Mouse (Mus musculus) adrenal gland, adult 18-20 months (tissue): ENCODE data around the gene Pfn1. TPM values are rescaled to one million over a fixed set of nuclear protein-coding genes. Genes with fewer than 3 reads are reported as not detected.

Experiments used
- DNase-seq, 2 experiments: peaks; one replicate each; pipeline ENCODE4 v3.0.0; 2021 to 2022; ENCODE audit warnings: low spot score in 2 of 2
- total RNA-seq, 2 experiments: library from RNA; stranded (reverse); gene quantifications; 1 replicate in 1 of 2; 2 replicates in 1 of 2; pipeline ENCODE4 v1.2.3; 2021

Pfn1 gene
- total RNA-seq, 2 experiments from 2014 or later: 619 to 923 TPM

DNA sequence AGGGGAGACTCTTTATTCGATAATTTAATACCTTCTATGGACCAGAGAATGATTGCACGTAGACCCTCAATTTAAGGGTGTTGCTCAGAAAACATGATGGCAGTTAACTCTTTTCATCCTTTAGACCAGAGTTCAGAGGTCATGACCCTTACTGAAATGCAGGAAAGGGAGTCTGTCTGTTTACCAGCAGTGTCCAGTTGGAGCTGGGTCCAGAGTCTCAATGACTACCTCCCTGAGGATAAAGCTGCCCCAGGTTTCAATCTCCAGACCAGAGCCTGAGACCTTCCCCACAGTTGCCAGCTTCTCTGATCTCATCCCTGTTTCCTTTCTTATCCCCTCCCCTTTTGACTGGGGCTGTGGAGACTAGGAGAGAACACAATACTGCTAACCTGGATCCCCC, 24.1 kb upstream of the Pfn1 start:
- DNase-seq: no peak

DNA sequence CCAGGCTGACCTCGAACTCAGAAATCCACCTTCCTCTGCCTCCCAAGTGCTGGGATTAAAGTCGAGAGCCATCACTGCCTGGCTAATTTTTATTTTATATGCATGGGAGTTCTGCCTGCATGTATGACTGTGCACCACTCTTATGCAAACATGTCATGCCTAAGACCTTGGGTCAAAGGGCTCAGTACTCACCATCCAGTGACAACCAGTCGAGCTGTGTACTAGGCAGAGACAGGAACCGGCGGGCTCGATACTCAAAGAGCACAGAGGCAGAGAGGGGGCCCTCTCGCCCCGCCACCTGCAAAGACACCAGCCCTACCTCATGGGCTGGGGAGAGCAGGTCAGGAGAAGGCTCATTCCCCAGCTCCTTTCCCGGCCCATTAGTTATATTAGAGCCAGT, 23.6 kb upstream of the Pfn1 start:
- DNase-seq: no peak

GRCm38 (mm10) chr11:70674501-70674900, 20.1 kb upstream of the Pfn1 start:
- no peak for DNase-seq

DNA sequence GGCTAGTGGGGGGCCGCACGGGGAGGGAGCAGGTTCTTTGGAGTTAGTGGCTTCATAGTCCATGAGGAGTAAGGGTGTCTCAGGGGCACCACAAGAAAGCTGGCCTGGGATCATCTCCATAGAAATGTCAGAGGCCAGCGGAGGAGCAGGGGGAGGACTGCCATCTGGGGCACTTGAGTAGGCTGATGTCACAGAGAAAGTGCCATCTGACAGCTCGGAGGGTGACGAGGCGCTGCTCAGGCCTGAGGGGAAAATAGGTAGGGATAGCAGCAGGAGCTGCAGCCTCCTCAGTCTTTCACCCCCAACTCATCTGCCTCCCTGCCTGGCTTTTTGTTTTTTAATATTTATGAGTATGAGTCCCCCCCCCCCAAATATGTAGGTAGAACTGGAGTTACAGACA, 19.6 kb upstream of the Pfn1 start:
- no peak for DNase-seq

GRCm38 (mm10) chr11:70671333-70672047, 17.0 kb upstream of the Pfn1 start:
- DNase-seq: no peak

DNA sequence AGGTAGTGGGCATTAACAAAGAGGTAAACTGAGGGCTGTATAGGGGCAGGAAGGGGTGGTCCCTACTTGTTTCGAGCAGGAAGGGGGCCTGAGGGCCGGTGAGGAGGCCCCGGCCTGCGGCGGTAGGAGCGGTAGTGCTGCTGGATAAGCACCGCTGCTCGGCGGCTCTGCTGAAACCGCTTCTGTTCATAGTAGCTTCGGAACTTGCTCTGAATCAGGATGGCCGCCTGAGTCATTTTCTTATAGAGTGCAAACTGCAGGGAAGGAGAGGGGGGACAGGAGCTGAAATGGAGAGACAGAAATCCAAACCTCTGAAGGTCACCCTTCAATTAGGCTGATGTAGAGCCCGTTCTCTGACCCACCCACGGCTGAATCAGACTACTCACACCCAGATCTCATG, 16.0 kb upstream of the Pfn1 start:
- peak in 1 of 2 experiments; percentile 59 for DNase-seq

GRCm38 (mm10) chr11:70669582-70670345, 15.3 kb upstream of the Pfn1 start:
- DNase-seq: peak; percentile 72 to 76

GRCm38 (mm10) chr11:70668771-70669505, 14.5 kb upstream of the Pfn1 start, which contains the start of gene Spag7:
Gene Spag7 (minus strand): TSS chr11:70669416.
- peak; percentile 87 to 92 for DNase-seq

GRCm38 (mm10) chr11:70668335-70668770, 13.9 kb upstream of the Pfn1 start:
- DNase-seq: peak in 1 of 2 experiments; percentile 57

DNA sequence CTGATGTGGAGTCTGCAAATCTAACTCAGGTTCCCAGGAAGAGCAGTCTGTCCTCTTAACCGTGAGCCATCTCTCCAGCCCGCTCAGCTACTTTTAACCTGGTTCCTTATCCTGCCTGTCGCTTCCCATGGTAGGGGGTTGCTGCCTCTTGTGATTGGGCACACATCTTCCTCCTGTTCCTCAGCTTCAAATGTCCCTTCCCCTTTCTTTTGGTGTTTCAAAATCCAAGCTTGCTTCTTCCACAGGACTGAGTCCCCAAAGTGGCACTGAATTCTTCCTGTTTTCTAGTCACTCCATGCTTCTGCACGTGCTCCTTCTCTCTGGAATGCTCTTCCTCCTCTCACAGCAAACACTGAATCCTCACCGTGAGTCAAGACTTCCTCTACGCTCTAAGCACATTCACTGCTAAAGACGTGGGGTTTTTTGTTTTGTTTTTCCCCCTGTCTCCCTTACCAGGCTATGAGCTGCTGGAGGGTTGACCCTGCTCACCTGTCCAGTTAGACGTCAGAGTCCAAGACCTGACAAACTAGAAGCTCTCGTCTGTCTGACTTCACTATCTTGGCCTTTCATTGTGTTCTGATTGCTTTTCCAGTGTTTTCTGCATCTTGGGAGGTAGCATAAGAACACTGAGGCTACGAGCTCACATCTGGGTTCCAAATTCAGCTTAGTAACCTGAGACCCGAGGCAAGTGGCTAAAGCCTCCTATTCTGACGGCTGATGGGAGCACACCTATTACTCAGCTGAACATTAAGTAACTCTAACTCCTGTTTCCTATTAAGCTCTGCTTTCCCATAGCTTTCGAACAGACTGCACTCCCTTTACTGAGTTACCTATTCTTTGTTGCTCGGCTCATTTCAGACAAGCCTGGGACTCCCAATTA, 13.1 kb upstream of the Pfn1 start:
- DNase-seq: no peak

- DNase-seq: no peak
Measured at GRCm38 (mm10) chr11:70666687-70667086, 12.2 kb upstream of the Pfn1 start.

DNA sequence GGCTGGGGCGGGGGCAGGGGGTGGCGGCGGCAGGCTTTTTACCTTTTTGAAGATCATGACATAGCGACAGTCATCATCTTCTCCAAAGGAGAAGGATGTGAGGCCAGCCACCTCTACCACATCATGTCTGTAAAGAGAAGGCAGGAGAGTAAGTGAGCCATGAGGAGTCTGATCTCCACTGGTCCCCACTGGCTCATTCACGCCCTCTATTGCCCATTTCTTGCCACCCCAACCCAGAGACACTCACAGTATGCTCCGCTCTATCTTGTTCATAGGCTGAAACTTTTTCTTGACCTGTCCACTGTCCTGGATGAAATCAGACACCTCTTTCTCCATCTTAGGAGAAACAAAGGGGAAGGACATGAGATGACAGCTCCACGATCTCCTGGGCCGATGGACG, 10.3 kb upstream of the Pfn1 start:
- no peak for DNase-seq

DNA sequence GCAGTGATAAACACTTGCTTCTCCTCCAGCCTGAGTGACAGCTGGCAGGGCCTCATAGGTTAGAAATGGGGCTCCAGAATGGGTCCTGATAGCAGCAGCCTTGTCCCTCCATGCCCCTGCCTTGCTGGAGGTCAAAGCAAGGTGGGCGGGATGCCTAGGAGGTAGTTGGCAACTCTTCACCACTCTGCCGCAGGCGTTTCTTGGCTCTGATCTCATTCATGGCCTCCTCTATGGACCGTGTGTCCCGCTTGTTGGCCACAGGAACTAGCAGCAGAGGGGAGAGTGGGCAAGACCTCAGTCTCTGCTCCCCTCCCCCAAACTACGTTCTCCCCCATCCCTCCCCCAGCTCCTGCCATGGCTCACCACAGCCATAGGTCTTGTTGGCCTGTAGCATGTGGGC, 9.5 kb upstream of the Pfn1 start:
- DNase-seq: no peak

- DNase-seq: no peak
Measured at GRCm38 (mm10) chr11:70663101-70663500, 8.7 kb upstream of the Pfn1 start.

GRCm38 (mm10) chr11:70660571-70660970, 6.1 kb upstream of the Pfn1 start:
- no peak for DNase-seq

DNA sequence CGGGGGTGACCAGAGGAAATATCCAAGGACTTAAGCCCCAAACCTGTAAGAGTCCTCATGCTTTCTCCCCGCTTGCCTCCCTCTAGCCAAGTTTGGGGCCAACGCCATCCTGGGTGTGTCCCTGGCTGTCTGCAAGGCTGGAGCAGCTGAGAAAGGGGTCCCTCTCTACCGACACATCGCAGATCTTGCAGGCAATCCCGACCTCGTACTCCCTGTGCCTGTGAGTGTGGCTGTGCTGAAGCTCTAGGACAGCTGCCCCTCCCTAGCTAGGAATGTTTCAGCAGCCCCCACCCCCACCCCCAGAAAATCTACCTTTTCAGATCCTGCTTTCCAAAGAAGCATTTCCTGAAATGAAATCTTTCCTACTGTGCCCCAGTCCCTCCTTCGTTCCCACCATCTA, 4.5 kb upstream of the Pfn1 start:
- no peak for DNase-seq

DNA sequence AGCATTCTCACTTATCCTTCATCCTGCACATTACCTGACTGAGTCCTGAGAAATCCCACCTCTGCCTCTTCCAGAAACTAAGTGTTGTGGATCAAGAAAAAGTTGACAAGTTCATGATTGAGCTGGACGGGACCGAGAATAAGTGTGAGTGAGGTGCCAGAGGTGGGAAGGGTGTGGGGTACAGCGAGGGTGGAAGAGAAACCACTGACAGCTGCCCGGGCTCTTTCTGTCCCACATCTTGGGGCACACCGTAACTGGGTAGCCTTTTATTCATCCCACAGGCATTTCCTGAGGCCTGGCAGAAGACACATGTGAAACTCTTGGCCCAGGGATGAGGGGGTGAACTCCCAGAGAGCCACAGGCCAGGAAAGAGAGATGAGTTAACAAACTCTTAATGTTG, 4.1 kb upstream of the Pfn1 start:
- DNase-seq: no peak

DNA sequence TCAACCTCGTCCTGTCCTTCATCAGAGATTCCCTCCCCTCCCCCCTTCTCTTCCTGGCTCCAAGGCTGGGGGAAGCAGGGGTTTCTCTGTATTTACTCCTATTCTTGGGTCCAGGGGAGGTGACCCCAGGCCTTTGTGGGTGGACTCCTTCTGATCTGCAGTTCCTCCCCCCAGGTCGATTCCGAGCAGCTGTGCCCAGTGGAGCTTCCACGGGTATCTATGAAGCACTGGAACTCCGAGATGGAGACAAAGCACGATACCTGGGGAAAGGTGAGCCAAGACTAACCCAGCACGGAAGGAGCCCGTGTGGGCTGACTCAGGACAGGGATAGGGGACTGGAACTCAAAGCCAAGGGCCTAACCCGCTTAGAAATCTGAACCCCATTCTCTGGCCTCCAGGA, 3.5 kb upstream of the Pfn1 start:
- DNase-seq: no peak

- no peak for DNase-seq
Measured at GRCm38 (mm10) chr11:70657573-70657972, 3.1 kb upstream of the Pfn1 start.

- no peak for DNase-seq
Measured at GRCm38 (mm10) chr11:70656964-70657363, 2.5 kb upstream of the Pfn1 start, which contains the start of gene Eno3. Gene Eno3 (plus strand): TSS chr11:70657202.

DNA sequence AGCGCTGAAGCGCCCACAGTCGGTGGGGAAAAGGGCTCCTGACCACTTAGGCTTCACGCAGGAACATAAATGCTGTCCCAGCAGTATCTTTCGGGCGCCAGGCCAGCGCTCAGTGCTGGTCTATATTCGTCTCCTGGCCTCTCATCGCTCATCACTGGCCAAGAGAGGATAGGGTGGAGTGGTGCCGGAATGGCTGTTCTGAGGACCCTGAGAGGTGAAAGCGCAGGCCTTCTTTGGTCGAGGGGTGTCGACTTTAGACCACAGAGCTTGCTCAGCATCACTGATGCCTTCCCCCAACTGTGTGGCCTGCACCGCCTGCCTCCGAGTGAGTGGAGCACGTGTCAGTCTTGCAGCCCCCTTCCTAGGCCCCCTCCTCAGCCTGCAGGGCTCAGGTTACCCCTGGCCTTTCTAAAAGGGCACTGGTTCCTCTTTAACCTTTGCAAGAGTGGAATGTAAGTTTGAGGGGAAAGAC, 2.0 kb upstream of the Pfn1 start:
- no peak for DNase-seq
